Comparison of ENCODE assay signal across 19 mouse cellular contexts in genomic region chr1:73924210-73924609, GRCm38 (mm10).
DNase-seq lines count a peak whose midpoint lies in the region; ATAC-seq and TF ChIP-seq lines count a peak whose summit lies in the region.
"Had no signal": no experiment of that assay in that cellular context is flagged by ENCODE, and none has a peak within 500 bp of the region (broad histone marks: within the 10 kb centered on the region; RNA-seq: fewer than 3 reads in every experiment).

No protein-coding gene starts in this region.

- no peak overlapping the region for H3K4me2 ChIP-seq in heart, embryonic 15.5 days
- no peak overlapping the region for H3K4me2 ChIP-seq in kidney, postnatal 0 days (ENCODE audit: low read length)
- H3K4me2 ChIP-seq in kidney, embryonic 16.5 days (replicated peaks; ENCODE audit: low read depth, low read length): no peak overlapping the region
- H3K4me2 ChIP-seq: forebrain, embryonic 15.5 days; hindbrain, embryonic 13.5 days had no signal

- intact Hi-C loops in heart, postnatal 25 days (cut with DNase I): no loop called here

- H3K4me1 ChIP-seq in heart, embryonic 15.5 days (replicated peaks): peaks cover 63% of the 10 kb centered on the region
- peaks cover 8% of the 10 kb centered on the region; the same call in 1 of the 2 replicates for H3K4me1 ChIP-seq in kidney, postnatal 0 days (replicated peaks; ENCODE audit: insufficient read depth, low read length)
- peaks cover 12% of the 10 kb centered on the region for H3K4me1 ChIP-seq in kidney, embryonic 16.5 days (ENCODE audit: insufficient read depth, low read length)
- H3K4me1 ChIP-seq: forebrain, embryonic 15.5 days; hindbrain, embryonic 13.5 days had no signal

- peak overlapping the region; percentile 70 for H3K27ac ChIP-seq in heart, embryonic 15.5 days
- peak overlapping the region; percentile 51; the same call in 1 of the 2 replicates for H3K27ac ChIP-seq in kidney, postnatal 0 days
- no peak overlapping the region; the same call in 1 of the 2 replicates for H3K27ac ChIP-seq in kidney, embryonic 16.5 days (ENCODE audit: low read length)
- H3K27ac ChIP-seq: embryonic facial prominence, embryonic 10.5 days; forebrain, embryonic 15.5 days; liver, embryonic 14.5 days had no signal

- 80% methylated on average over 5 of the region's 5 CpGs for WGBS in heart, embryonic 15.5 days
- WGBS in kidney, postnatal 0 days: 88% methylated on average over 5 of the region's 5 CpGs
- 89% methylated on average over 5 of the region's 5 CpGs for WGBS in kidney, embryonic 16.5 days

- peaks cover 91% of the 10 kb centered on the region for H3K36me3 ChIP-seq in heart, embryonic 15.5 days
- H3K36me3 ChIP-seq in kidney, postnatal 0 days (ENCODE audit: insufficient read depth, low read length): peaks cover 80% of the 10 kb centered on the region
- H3K36me3 ChIP-seq in kidney, embryonic 16.5 days (ENCODE audit: insufficient read depth, low read length): peaks cover 76% of the 10 kb centered on the region
- H3K36me3 ChIP-seq: forebrain, embryonic 15.5 days had no signal

- H3K27me3 ChIP-seq in heart, embryonic 15.5 days: no peaks in the 10 kb centered on the region
- H3K27me3 ChIP-seq in kidney, postnatal 0 days (ENCODE audit: insufficient read depth, low read length): no peaks in the 10 kb centered on the region
- H3K27me3 ChIP-seq in kidney, embryonic 16.5 days (ENCODE audit: insufficient read depth, low read length): no peaks in the 10 kb centered on the region
- H3K27me3 ChIP-seq: forebrain, embryonic 15.5 days; hindbrain, embryonic 13.5 days had no signal

- no peak for TF ChIP-seq CTCF in kidney, postnatal 0 days (IDR thresholded peaks at IDR 0.05; ENCODE audit: low read depth)

- DNase-seq in heart, postnatal 25 days (ENCODE audit: low spot score): no peak
- DNase-seq in kidney, postnatal 0 days (ENCODE audit: low spot score): no peak
- DNase-seq in brain, adult 2 months (ENCODE audit: low read depth, low spot score): peak; percentile 53
- peak; percentile 57 for DNase-seq in gonadal fat pad, adult 2 months (ENCODE audit: low read depth)
- DNase-seq: adrenal gland, postnatal 14 days; cerebellum, adult 2 months; kidney, adult 8-10 months; left cerebral cortex, postnatal 4 days; midbrain, embryonic 14.5 days; right cerebral cortex, adult 18-20 months; thymus, adult 2 months had no signal

- no peak overlapping the region for H3K4me3 ChIP-seq in heart, embryonic 15.5 days
- H3K4me3 ChIP-seq in kidney, postnatal 0 days (replicated peaks; ENCODE audit: low read depth, low read length): no peak overlapping the region
- H3K4me3 ChIP-seq in kidney, embryonic 16.5 days (ENCODE audit: low read length): no peak overlapping the region
- H3K4me3 ChIP-seq: embryonic facial prominence, embryonic 10.5 days; forebrain, embryonic 15.5 days; hindbrain, embryonic 13.5 days; myocyte had no signal

- H3K9ac ChIP-seq in heart, embryonic 15.5 days: no peak overlapping the region
- no peak overlapping the region for H3K9ac ChIP-seq in kidney, postnatal 0 days (ENCODE audit: low read depth, low read length)
- no peak overlapping the region for H3K9ac ChIP-seq in kidney, embryonic 16.5 days (replicated peaks; ENCODE audit: low read length)
- H3K9ac ChIP-seq: forebrain, embryonic 15.5 days; hindbrain, embryonic 13.5 days; liver, embryonic 14.5 days had no signal

- H3K9me3 ChIP-seq in heart, embryonic 15.5 days (replicated peaks): no peaks in the 10 kb centered on the region
- H3K9me3 ChIP-seq in kidney, postnatal 0 days (replicated peaks; ENCODE audit: low read length): no peaks in the 10 kb centered on the region
- H3K9me3 ChIP-seq in kidney, embryonic 16.5 days (ENCODE audit: low read length): no peaks in the 10 kb centered on the region
- H3K9me3 ChIP-seq: embryonic facial prominence, embryonic 10.5 days; forebrain, embryonic 15.5 days; hindbrain, embryonic 13.5 days had no signal

- ATAC-seq in heart, embryonic 15.5 days (replicated peaks; ENCODE audit: insufficient number of reproducible peaks, insufficient read depth, low FRiP score, low read depth): no peak
- no peak for ATAC-seq in kidney, postnatal 0 days (replicated peaks; ENCODE audit: low FRiP score, low read depth)
- no peak for ATAC-seq in kidney, embryonic 16.5 days (ENCODE audit: low FRiP score, low TSS enrichment)
- no peak for ATAC-seq in activated CD4-positive, CD25-positive, alpha-beta regulatory T cell, adult 4 months
- ATAC-seq: forebrain, embryonic 15.5 days had no signal

Comparison
In these comparisons a context has a peak if more than half of its experiments do, and no peak if none do; other contexts are left out.
1. DNase-seq: peak in brain, adult 2 months (single experiment) and gonadal fat pad, adult 2 months (single experiment); none in heart, postnatal 25 days (single experiment) and kidney, postnatal 0 days (single experiment).